Mouse (Mus musculus) lung, adult 2 months (tissue): ENCODE results near the gene Gnptab.

ENCODE experiments used
- CTCF ChIP-seq: fragments of 200-500 bp; IDR thresholded peaks from 2 replicates; pipeline ENCODE4 v1.5.1; 2011; ENCODE audit warnings: mild to moderate bottlenecking, low read length, control low read depth; ENCODE audit not compliant: insufficient read depth
- POLR2A ChIP-seq: fragments of 200-500 bp; IDR thresholded peaks from 2 replicates; pipeline ENCODE4 v1.6.1; 2011; ENCODE audit warnings: low read depth, mild to moderate bottlenecking, control low read depth, low read length, borderline replicate concordance; ENCODE audit errors: extremely low read depth

- TF ChIP-seq POLR2A (no peak), CTCF (no peak)
Observed at GRCm38 (mm10) chr10:88404220-88404619, 25.3 kb downstream of the Gnptab start.
